Mouse (Mus musculus) CH12F3 (cell line): ENCODE measurements around the gene AC129217.1.

Experiments
- in situ Hi-C: fragments of 300-500 bp; cut with MboI; formaldehyde crosslinking; loops from 2 replicates; pipeline ENCODE4 v1.14.3; 2020; ENCODE audit warnings: low sequenced_read_pairs

The AC129217.1 gene

GRCm38 (mm10) chr19:8829660-8830059, at the start of gene AC129217.1:
AC129217.1 (plus strand) TSS chr19:8829773.
- in situ Hi-C loops = no loop called here

- in situ Hi-C loops = no loop called here
These were observed 43.4 kb upstream of the AC129217.1 start, which contains the start of gene Taf6l for GRCm38 (mm10) chr19:8786008-8786781. Taf6l (minus strand) TSS chr19:8786417.

GRCm38 (mm10) chr19:8788521-8788920, 41.1 kb upstream of the AC129217.1 start:
- in situ Hi-C loops = no loop called here

- in situ Hi-C loops = no loop called here
These were observed 40.4 kb upstream of the AC129217.1 start for GRCm38 (mm10) chr19:8789171-8789570.

- in situ Hi-C loops = no loop called here
These were observed 39.4 kb upstream of the AC129217.1 start for GRCm38 (mm10) chr19:8790171-8790570.

GRCm38 (mm10) chr19:8798264-8798946, 31.2 kb upstream of the AC129217.1 start, which contains the start of gene Polr2g:
Polr2g (minus strand) TSS chr19:8798577.
- in situ Hi-C loops = no loop called here

- in situ Hi-C loops = no loop called here
These were observed 30.6 kb upstream of the AC129217.1 start for GRCm38 (mm10) chr19:8798947-8799315.

GRCm38 (mm10) chr19:8802130-8802821, 27.3 kb upstream of the AC129217.1 start, which contains the start of gene Zbtb3:
Zbtb3 (plus strand) TSS chr19:8802555.
- in situ Hi-C loops = no loop called here

GRCm38 (mm10) chr19:8803204-8803780, 26.3 kb upstream of the AC129217.1 start:
- in situ Hi-C loops = no loop called here

- in situ Hi-C loops = no loop called here
These were observed 25.5 kb upstream of the AC129217.1 start for GRCm38 (mm10) chr19:8803879-8804660.

- in situ Hi-C loops = no loop called here
These were observed 22.8 kb upstream of the AC129217.1 start for GRCm38 (mm10) chr19:8806810-8807209.

GRCm38 (mm10) chr19:8815812-8816211, 13.8 kb upstream of the AC129217.1 start:
- in situ Hi-C loops = no loop called here

GRCm38 (mm10) chr19:8817001-8817400, 12.6 kb upstream of the AC129217.1 start:
- in situ Hi-C loops = no loop called here

GRCm38 (mm10) chr19:8818301-8818798, 11.2 kb upstream of the AC129217.1 start:
- in situ Hi-C loops = no loop called here

GRCm38 (mm10) chr19:8818801-8819595, 10.6 kb upstream of the AC129217.1 start, which contains the start of gene Ttc9c:
Ttc9c (minus strand) TSS chr19:8819333.
- in situ Hi-C loops = no loop called here

- in situ Hi-C loops = no loop called here
These were observed 9.8 kb upstream of the AC129217.1 start, which contains the start of gene Hnrnpul2 for GRCm38 (mm10) chr19:8819596-8820423. Hnrnpul2 (plus strand) TSS chr19:8820010.

GRCm38 (mm10) chr19:8820424-8820956, 9.1 kb upstream of the AC129217.1 start:
- in situ Hi-C loops = no loop called here

GRCm38 (mm10) chr19:8821146-8821545, 8.4 kb upstream of the AC129217.1 start:
- in situ Hi-C loops = no loop called here
